Comparison of ENCODE assay signal across 10 mouse cellular contexts in genomic region chr9:69477195-69477823, GRCm38 (mm10). TPM values are rescaled to one million over a fixed set of nuclear protein-coding genes. Genes with fewer than 3 reads are reported as not detected.
A peak's percentile ranks its signal among the peaks of the same experiment; 100 is the strongest.
DNase-seq lines count a peak whose midpoint lies in the region; ATAC-seq and TF ChIP-seq lines count a peak whose summit lies in the region.
"Had no signal": no experiment of that assay in that cellular context is flagged by ENCODE, and none has a peak within 500 bp of the region (broad histone marks: within the 10 kb centered on the region; RNA-seq: fewer than 3 reads in every experiment).

No protein-coding gene starts in this region.

- ATAC-seq in heart, embryonic 11.5 days (replicated peaks; ENCODE audit: insufficient number of reproducible peaks, low FRiP score, low TSS enrichment), result no peak

- peaks cover 3% of the 10 kb centered on the region; the same call in 1 of the 2 replicates for H3K27me3 ChIP-seq in embryonic facial prominence, embryonic 10.5 days (replicated peaks; ENCODE audit: low read depth, poor library complexity, severe bottlenecking)
- H3K27me3 ChIP-seq in heart, embryonic 11.5 days (ENCODE audit: control insufficient read depth, insufficient read depth, low read length), result no peaks in the 10 kb centered on the region
- peaks cover 5% of the 10 kb centered on the region; the same call in 1 of the 2 replicates for H3K27me3 ChIP-seq in limb, embryonic 10.5 days (ENCODE audit: low read depth, poor library complexity, severe bottlenecking)
- H3K27me3 ChIP-seq: neural tube, embryonic 12.5 days had no signal

- H3K36me3 ChIP-seq in embryonic facial prominence, embryonic 10.5 days (replicated peaks), result no peaks in the 10 kb centered on the region
- peaks cover 3% of the 10 kb centered on the region; the same call in 1 of the 2 replicates for H3K36me3 ChIP-seq in heart, embryonic 11.5 days (ENCODE audit: control insufficient read depth, insufficient read depth, low read length)
- no peaks in the 10 kb centered on the region for H3K36me3 ChIP-seq in limb, embryonic 10.5 days
- H3K36me3 ChIP-seq: neural tube, embryonic 12.5 days had no signal

- H3K27ac ChIP-seq in gastrocnemius, adult 2 months, result peak overlapping the region; percentile 81
- H3K27ac ChIP-seq in embryonic facial prominence, embryonic 10.5 days (replicated peaks), result 0 out of 2 replicates have a peak overlapping the region, but pooled peaks have one; percentile 15
- peak overlapping the region; percentile 50; the same call in 1 of the 2 replicates for H3K27ac ChIP-seq in heart, embryonic 11.5 days (ENCODE audit: low read depth, low read length)
- H3K27ac ChIP-seq in limb, embryonic 10.5 days, result peak overlapping the region; percentile 26; the same call in 1 of the 2 replicates
- H3K27ac ChIP-seq: macrophage; neural tube, embryonic 12.5 days had no signal

- DNase-seq in gastrocnemius, adult 2 months, result peak; percentile 64
- DNase-seq in gastrocnemius, postnatal 10 days, result no peak
- DNase-seq in embryonic facial prominence, embryonic 10.5 days (ENCODE audit: low spot score), result no peak
- DNase-seq in limb, embryonic 10.5 days (ENCODE audit: low spot score), result no peak
- no peak for DNase-seq in cerebellum, adult 18-20 months
- no peak for DNase-seq in c-Kit-positive CD71-positive TER-119-positive erythroid progenitor cells, embryonic 14.5 days (ENCODE audit: low spot score)
- no peak for DNase-seq in cerebellum, adult 9-10 months

- no peak for TF ChIP-seq CTCF in gastrocnemius, adult 2 months (IDR thresholded peaks at IDR 0.05)

- 67% methylated on average over 14 of the region's 14 CpGs for WGBS in embryonic facial prominence, embryonic 10.5 days
- WGBS in heart, embryonic 11.5 days (ENCODE audit: insufficient replicate concordance), result 69% methylated on average over 14 of the region's 14 CpGs
- WGBS in limb, embryonic 10.5 days, result 78% methylated on average over 14 of the region's 14 CpGs

- H3K4me2 ChIP-seq in heart, embryonic 11.5 days, result no peak overlapping the region
- H3K4me2 ChIP-seq: neural tube, embryonic 12.5 days had no signal

- no peaks in the 10 kb centered on the region for H3K9me3 ChIP-seq in embryonic facial prominence, embryonic 10.5 days
- H3K9me3 ChIP-seq in heart, embryonic 11.5 days (replicated peaks; ENCODE audit: control insufficient read depth, low read length), result no peaks in the 10 kb centered on the region
- no peaks in the 10 kb centered on the region for H3K9me3 ChIP-seq in limb, embryonic 10.5 days (replicated peaks)
- H3K9me3 ChIP-seq: neural tube, embryonic 12.5 days had no signal

- H3K4me1 ChIP-seq in embryonic facial prominence, embryonic 10.5 days, result peaks cover 37% of the 10 kb centered on the region
- peaks cover 12% of the 10 kb centered on the region for H3K4me1 ChIP-seq in heart, embryonic 11.5 days (ENCODE audit: control insufficient read depth, insufficient read depth, low read length)
- H3K4me1 ChIP-seq in limb, embryonic 10.5 days, result peaks cover 30% of the 10 kb centered on the region

- intact Hi-C loops in gastrocnemius, adult 2 months (cut with DNase I), result loop anchor here (5.0 kb wide), 1 partner anchor 35 kb away; no protein-coding TSS in a partner anchor

- H3K9ac ChIP-seq in heart, embryonic 11.5 days (ENCODE audit: low read depth, low read length), result no peak overlapping the region
- H3K9ac ChIP-seq: neural tube, embryonic 12.5 days had no signal

- peak overlapping the region; percentile 23 for H3K4me3 ChIP-seq in gastrocnemius, adult 2 months
- no peak overlapping the region for H3K4me3 ChIP-seq in embryonic facial prominence, embryonic 10.5 days
- no peak overlapping the region for H3K4me3 ChIP-seq in heart, embryonic 11.5 days (ENCODE audit: low read depth, low read length)
- no peak overlapping the region for H3K4me3 ChIP-seq in limb, embryonic 10.5 days
- H3K4me3 ChIP-seq: neural tube, embryonic 12.5 days had no signal

RNA-seq across cellular contexts. Expression of gene Anxa2, which starts 23.9 kb away (rescaled TPM):
- 10 to 100 TPM; 28.0 to 52.6 TPM for total RNA-seq in gastrocnemius, adult 2 months (2021)
- total RNA-seq in gastrocnemius, postnatal 10 days (2021), result 100 to 1,000 TPM; 142 to 185 TPM
- 112 and 145 TPM in 2 replicates for polyA plus RNA-seq in embryonic facial prominence, embryonic 10.5 days (2016; fragmentation: Nextera tagmentation; extraction: Ambion mirVana)
- 386 and 425 TPM in 2 replicates for polyA plus RNA-seq in heart, embryonic 11.5 days (2014; fragmentation: Nextera tagmentation; extraction: Ambion mirVana)
- 101 and 138 TPM in 2 replicates for polyA plus RNA-seq in limb, embryonic 10.5 days (2016; fragmentation: Nextera tagmentation; extraction: Ambion mirVana)

Comparison
In these comparisons a context has a peak if more than half of its experiments do, and no peak if none do; other contexts are left out.
1. H3K27ac ChIP-seq: peak in every context shown above with its lines; median percentile 81 in gastrocnemius, adult 2 months; 50 in heart, embryonic 11.5 days; 26 in limb, embryonic 10.5 days; 15 in embryonic facial prominence, embryonic 10.5 days.